Mouse (Mus musculus): ENCODE results near the gene Ccdc194.

The Ccdc194 gene

GRCm38 (mm10) chr8:71474785-71475701, 50.5 kb downstream of the Ccdc194 start:
- DNase-seq: no peak

- no peak for DNase-seq
Measured at GRCm38 (mm10) chr8:71474344-71474743, 51.2 kb downstream of the Ccdc194 start.

GRCm38 (mm10) chr8:71472601-71473386, 52.7 kb downstream of the Ccdc194 start:
- DNase-seq: no peak

GRCm38 (mm10) chr8:71471861-71472260, 53.6 kb downstream of the Ccdc194 start:
- no peak for DNase-seq

- no peak for DNase-seq
Measured at GRCm38 (mm10) chr8:71470913-71471255, 54.6 kb downstream of the Ccdc194 start.

GRCm38 (mm10) chr8:71470146-71470912, 55.2 kb downstream of the Ccdc194 start:
- DNase-seq: no peak

Data from lung, adult 18-20 months (tissue).